Mouse (Mus musculus) embryonic fibroblast, embryonic 13.5 days (primary cell): ENCODE data around the gene Cbx1.

Source experiments
- CTCF ChIP-seq: IDR thresholded peaks from 2 replicates; pipeline ENCODE4 v1.5.1; 2011; ENCODE audit warnings: mild to moderate bottlenecking, control low read depth, low read length, moderate library complexity, borderline replicate concordance; ENCODE audit not compliant: insufficient read depth
- POLR2A ChIP-seq: IDR thresholded peaks from 2 replicates; pipeline ENCODE4 v1.6.1; 2011; ENCODE audit warnings: low read depth, mild to moderate bottlenecking, control low read depth, low read length, moderate library complexity

- no peak for TF ChIP-seq CTCF
- TF ChIP-seq POLR2A: peak; percentile 80
Measured at GRCm38 (mm10) chr11:96788871-96789795, at the start of gene Cbx1.
